Mouse (Mus musculus) cerebellum, postnatal 4 days (tissue): ENCODE results near the gene Tnrc6b.
A peak's percentile ranks its signal among the peaks of the same experiment; 100 is the strongest.
"Not testable (repeated sequence)": the region's sequence is repeated elsewhere in the genome, so short reads cannot be mapped to it uniquely, and the experiment has no call there.

ENCODE experiments used
- DNase-seq, 2 experiments: peaks; one replicate each; pipeline ENCODE4 v3.0.0; 2022; ENCODE audit warnings: low spot score in 2 of 2, mixed read lengths in 1 of 2

The Tnrc6b gene

DNA sequence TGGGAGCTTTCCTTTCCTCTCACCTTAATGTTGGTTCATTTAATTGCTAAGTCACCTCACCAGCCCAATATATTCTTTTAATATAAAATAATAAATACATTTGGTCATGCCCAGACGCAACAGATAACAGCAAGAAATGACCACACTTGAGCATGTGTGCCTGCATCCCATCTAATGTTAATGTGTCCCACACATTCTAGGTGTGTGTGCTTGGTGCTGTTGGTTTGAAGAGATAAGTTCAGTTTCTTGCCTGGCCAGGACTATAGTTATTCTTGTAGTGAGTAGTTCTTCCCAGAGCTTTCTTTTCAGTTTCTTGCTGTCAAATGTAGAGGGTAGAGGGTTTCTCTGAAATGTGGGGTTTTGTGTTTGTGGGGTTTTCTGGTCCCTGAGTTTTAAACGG is 133.8 kb downstream of the Tnrc6b start:
- DNase-seq, result no peak

DNA sequence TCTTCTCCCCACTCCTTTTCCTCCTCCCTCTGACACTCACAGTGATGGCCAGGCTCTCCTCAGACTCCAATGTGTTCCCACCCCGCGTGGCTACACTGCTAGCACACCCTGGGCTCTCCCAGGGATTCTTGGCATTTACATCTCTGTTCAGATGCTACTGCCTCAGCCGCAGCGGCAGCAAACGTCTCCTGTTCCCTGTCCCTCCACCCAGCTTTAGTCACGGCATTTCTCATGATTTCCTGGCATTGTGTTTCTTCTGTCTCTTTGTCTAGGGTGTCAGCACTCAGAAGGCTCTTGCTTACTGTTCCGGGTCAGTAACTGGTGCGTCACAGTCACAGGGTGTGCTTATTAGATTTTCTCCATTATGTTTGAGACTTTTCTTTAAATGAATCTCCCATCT is 138.9 kb downstream of the Tnrc6b start:
- no peak for DNase-seq

DNA sequence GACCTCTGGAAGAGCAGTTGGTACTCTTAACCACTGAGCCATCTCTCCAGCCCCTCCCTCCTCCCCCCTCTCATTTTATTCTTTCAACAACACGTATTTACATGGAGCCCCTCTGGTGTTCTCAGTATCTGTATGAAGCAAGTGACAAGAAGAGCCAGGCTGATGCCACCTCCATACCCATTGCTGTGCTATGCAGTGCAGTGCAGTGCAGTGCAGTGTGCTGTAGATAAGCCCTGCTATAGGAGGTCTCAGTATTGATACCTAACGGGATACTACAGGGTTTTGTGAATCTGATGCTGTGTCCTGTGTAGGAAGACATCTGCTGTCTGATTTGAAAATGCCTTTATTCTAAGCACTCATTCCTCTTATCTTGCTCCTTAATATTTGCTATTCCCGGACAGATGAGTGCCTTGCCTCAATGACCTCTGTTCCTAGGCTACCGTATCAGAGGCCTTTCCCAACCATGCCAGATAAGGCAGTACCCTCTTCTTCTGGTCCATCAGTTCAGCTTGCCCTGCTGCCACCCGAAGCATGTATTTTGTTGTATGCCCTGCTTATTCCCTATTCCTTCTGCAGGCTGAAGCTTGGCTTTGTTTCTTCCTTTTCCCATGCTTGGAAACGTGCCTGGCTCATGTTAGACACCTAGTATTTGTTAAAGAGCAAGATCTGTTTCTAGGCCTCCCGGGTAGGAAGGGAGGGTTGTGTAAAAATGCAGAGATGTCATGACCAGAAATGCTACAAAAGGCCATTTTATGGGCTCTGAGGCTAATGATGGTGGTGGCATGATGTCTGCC is 139.8 kb downstream of the Tnrc6b start:
- no peak for DNase-seq

DNA sequence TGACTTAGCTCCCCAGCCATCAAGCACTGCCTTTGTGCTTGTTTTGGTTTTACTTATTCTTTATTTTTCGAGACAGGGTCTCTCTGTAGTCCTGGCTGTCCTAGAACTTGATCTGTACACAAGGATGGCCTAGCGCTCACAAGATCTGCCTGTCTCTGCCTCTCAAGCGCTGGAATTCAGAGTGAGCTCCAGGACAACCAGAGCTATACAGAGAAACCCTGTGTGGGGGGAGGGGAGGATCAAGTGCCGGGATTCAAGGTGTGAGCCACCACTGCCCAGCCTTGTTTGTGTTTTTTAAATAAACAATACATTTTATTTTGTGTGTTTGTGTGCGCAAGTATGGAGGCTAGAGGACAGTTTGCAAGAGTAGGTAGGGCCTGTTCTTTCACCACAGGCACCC is 141.0 kb downstream of the Tnrc6b start:
- no peak for DNase-seq

DNA sequence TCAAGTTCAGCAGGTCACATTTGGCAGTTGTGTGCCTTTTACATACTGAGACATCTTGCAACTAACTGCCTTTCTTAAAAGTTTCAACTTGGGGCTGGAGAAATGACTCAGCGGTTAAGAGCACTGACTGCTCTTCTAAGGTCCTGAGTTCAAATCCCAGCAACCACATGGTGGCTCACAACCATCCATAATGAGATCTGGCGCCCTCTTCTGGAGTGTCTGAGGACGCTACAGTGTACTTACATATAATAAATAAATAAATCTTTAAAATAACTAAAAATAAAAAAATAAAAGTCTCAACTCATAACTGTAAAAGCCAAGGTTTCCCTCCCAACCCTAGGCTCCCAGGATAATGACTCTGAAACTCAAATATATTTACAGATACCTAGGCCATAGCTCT is 141.4 kb downstream of the Tnrc6b start:
- DNase-seq, result not testable (repeated sequence)

DNA sequence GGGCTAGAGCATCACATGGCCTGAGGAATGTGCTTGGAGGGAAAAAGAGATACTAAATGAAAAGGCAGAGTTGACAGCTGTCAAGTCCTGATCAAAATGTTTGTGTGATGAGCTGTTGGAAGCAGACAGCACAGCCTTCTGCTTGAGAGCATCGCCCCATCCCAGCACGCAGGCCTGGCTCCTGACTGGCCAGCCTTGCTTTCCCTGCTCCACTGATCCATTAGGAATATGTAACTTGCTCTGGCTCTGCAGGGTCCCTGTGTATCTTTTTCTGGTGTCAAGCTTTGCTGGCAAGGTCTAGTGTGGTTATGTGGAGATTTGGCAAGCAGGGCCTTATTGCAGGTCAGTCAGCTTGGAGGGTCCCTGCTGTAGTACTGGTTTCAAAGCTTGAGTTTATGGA is 148.3 kb downstream of the Tnrc6b start:
- DNase-seq, result peak in 1 of 2 experiments; percentile 10

DNA sequence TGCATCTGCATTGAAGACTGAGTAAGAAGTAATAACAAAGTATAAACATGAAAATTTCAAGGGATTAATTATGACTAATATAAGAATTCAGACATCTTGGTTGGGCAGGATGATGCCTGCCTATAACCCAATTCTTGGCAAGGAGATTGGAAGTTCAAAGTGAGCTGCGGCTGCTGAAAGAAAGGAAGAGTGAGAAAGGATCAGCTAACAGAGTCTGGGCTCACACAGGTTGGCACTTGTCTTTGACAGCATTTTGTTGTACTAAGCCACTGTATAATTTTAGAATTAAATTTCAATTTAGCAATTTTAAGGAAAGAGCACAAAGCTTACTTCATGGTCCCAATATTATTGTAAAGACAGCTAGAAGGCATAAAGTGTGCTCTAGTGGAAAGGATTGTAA is 150.2 kb downstream of the Tnrc6b start:
- no peak for DNase-seq

DNA sequence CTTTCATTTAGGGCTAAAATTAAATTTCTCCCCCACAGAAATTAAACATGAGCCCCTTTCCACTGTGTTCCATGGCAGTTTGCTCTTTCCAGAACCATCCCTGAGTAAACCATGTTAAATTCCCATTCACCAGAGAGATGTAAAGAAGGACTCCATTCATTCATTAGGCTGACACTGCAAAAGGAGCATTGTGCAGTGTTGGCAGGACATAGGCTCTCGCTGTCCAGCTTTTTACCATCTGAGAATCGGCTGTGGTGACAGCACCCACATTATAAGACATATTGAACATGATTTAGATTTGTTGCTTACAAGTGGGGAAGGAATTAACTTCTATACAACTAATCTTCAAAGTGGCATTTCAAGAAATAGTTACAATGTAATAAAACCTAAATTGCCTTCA is 150.9 kb downstream of the Tnrc6b start:
- DNase-seq, result no peak

DNA sequence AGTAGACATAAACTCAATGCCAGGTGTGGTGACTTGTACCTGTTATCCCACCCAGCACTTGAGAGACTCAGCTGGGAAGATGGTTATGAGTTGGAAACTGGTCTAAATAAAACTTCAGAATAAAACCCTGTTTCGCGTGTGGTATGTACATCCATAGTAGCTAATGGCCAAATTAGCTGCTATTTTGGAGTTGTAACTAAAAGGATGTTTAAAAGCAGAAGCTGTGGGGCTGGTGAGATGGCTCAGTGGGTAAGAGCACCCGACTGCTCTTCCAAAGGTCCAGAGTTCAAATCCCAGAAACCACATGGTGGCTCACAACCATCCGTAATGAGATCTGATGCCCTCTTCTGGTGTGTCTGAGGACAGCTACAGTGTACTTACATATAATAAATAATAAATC is 157.5 kb downstream of the Tnrc6b start:
- DNase-seq, result not testable (repeated sequence)

DNA sequence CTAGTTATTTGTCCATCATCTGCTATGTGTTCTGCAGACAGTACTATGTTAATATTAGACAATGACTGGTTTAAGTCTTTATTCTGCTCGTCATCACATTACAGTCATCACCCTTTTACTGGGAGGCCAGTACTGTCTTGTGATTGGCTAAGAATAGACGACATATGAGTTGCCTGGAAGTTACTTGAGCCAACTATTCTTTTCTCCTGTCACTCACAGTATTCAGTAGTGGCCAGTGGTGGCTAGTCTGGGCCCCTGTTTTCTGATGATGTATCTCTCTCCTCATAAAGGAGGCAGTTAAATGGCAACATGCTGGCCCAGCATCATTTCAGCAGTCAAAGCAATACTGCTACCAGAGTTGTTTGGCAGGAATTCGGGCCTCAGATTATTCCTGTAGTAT is 163.6 kb downstream of the Tnrc6b start:
- DNase-seq, result no peak

DNA sequence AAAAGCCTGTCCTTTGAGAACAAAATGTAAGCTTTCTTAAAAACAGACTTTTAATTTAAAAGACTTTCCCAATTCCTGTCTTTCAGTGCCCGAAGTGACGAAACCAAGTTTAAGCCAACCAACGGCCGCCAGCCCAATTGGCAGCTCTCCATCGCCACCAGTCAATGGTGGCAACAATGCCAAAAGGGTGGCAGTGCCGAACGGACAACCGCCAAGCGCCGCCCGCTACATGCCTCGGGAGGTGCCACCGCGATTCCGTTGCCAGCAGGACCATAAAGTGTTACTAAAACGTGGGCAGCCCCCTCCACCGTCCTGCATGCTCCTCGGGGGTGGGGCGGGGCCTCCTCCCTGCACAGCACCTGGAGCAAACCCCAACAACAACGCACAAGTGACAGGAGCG is 165.1 kb downstream of the Tnrc6b start:
- peak in 1 of 2 experiments; percentile 57 for DNase-seq

DNA sequence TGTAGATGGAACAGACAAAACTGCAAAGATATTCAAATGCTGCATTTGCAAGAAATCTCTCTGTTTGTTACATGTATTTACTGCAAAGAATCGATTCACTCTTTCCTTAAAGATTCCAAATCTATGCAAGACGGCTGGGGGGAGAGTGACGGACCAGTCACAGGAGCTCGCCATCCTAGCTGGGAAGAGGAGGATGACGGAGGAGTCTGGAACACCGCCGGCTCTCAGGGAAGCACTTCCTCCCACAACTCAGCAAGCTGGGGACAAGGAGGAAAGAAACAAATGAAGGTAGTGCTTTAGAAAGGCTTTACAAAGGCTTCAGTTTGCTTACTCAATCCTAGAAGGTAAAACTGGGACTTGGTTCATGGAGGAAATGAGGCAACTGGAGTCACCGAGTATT is 173.0 kb downstream of the Tnrc6b start:
- DNase-seq, result no peak

DNA sequence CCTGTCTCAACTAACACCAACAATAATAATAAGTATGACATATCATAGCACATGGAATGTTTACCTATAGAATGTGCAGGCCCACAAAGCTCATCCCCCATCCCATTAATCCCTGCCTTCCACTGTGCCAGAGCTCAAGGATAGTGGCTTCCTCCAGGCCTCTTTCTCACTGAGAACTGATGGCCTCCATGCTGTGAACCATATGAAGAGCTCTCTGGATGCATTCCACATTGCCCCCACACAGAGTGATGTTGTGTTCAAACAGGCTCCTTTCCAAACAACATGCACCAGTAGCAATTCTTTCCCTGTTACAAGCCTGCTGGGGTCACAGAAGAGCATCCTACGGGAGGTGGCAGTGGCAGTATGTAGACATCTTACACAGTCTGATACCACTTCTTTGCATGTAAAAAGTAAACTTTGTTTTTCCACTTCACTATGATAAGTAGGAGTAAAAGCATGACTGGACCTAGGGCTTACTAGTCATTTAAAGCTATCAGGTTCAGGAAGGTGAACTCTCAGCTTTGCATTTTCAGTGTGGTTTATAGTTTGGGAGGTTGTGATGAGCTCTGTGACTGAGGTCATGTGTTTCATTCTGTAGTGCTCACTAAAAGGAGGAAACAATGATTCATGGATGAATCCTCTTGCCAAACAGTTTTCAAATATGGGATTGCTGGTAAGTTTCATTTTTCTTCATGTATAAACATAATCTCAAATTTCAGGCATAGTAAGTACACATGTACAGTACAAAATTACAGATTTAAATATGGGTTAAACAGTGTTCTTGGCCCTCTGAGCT is 175.4 kb downstream of the Tnrc6b start:
- no peak for DNase-seq

DNA sequence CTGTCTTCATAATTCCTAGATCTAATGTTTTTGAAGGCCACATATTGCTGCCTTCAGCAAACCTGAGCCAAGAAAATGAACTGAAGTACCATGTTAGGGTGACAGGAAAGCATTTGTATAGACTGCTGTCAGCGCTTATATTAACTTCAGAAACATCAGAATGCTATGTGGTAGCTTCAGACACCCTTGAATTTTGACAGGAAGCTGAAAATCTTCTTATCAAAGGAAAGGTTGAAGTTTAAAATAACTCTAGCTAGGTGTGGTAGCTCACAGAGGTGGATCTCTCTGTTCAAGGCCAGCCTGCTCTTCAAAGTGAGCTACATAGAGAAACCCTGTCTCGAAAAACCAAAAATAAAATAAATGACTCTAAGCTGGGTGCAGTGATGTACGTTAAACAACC is 181.2 kb downstream of the Tnrc6b start:
- no peak for DNase-seq

DNA sequence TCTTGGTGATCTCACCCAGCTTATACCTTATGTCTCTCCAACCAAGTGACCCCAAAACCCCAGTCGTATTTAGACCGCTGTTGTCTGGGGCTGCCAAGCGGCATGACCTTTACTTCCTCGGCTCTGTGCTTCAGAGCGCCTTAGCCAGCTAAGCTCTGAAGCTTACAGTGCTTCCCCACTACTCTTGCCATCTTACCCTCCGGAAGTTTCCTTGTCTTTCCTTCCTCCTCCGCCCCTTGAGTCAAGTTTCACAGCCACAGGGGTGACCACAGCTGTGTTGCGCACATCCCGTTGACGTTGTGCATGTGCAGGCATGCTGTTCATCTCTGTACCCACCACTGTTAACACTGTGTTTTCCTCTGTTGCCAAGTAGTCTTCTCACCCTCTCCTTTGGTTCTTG is 185.6 kb downstream of the Tnrc6b start:
- DNase-seq, result no peak

DNA sequence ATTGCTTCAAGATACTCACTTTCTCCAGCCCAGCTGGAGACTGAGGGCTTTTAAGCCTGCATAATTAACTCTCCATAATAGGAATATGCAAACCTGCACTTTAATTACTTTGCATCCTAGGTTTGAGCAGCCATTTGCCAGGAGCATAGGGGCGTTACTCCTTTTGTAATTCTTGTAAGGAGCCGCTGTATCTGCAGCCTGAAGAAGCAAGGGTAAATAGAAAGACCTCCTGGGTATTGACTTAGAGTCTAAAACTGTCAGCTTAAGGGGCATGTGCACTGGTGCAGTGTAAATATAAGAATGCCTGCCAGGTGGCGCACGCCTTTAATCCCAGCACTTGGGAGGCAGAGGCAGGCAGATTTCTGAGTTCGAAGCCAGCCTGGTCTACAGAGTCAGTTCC is 186.8 kb downstream of the Tnrc6b start:
- no peak for DNase-seq

DNA sequence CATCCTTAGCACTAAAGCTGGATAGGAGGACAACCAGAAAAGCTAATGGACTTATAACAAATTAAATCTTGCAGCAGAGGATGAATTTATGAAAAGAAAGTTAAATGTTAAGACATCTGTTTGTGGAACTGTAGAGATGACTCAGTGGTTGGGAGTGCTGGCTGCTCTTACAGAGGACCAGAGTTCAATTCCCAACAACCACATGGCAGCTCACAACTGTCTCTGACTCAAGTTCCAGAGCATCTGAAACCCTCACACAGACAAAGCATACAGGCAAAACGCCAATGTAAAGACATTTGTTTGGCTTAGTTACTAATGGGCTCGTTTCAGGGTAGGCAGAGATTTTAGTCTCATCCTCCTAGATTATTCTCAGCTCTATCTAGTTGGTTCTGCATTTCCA is 188.7 kb downstream of the Tnrc6b start:
- DNase-seq, result no peak

DNA sequence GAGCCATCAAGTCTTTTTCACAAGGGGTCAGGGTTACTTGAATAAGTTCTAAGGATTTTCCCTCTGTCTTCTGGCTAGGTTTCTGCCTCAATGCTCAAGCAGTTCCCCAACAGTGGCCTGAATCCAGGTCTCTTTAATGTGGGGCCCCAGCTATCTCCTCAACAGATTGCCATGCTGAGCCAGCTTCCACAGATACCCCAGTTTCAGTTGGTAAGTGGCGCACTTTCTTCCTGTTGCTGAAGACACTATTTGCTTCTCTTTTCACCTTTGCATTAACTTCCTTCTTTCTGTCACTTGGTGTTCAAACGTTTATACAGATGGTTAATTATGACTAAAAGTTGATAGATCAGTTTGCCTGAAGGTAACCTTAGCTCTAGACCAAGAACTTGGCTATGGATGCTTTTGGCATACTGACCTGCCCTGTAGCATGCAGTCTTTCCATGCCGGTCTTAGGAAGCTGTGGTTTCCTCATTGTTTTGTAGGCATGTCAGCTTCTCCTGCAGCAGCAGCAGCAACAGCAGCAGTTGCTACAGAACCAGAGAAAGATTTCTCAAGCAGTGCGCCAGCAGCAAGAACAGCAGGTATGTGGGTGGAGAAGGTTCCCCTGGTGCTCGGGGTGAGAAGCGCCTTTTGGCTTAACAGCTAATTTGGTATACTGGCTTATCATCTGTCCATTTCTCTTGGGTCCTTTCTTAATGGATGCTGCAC is 190.8 kb downstream of the Tnrc6b start:
- no peak for DNase-seq

DNA sequence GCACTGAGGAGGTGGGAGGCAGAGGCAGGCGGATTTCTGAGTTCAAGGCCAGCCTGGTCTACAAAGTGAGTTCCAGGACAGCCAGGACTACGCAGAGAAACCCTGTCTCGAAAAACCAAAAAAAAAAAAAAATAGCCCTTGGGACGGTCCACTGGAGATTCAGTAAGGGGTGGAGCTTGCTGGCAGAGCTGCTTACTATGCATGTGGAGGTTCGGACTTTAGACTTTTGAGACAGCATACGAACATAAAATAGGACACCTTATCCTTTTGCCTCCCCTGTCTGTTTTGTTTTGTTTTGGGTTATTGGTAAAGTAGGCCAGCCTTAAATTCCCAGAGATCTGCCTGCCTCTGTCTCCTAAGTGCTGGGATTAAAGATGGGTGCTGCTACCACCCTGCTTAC is 193.7 kb downstream of the Tnrc6b start:
- not testable (repeated sequence) for DNase-seq

DNA sequence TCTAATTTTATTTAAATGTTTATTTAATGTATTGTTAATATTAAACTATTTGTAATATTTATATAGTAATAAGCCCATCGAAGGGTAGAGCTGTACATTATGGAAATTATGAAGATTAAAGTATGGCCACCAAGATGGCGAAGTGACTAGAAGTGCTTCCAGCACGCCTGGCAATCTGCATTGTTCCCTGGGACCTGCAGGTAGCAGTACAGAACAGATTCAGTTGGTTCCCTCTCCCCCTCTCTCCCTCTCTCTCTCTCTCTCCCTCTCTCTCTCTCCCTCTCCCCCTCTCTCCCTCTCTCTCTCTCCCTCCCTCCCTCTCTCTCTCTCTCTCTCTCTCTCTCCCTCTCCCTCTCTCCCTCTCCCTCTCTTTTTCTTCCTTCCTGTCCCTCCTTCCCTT is 199.1 kb downstream of the Tnrc6b start:
- no peak for DNase-seq

DNA sequence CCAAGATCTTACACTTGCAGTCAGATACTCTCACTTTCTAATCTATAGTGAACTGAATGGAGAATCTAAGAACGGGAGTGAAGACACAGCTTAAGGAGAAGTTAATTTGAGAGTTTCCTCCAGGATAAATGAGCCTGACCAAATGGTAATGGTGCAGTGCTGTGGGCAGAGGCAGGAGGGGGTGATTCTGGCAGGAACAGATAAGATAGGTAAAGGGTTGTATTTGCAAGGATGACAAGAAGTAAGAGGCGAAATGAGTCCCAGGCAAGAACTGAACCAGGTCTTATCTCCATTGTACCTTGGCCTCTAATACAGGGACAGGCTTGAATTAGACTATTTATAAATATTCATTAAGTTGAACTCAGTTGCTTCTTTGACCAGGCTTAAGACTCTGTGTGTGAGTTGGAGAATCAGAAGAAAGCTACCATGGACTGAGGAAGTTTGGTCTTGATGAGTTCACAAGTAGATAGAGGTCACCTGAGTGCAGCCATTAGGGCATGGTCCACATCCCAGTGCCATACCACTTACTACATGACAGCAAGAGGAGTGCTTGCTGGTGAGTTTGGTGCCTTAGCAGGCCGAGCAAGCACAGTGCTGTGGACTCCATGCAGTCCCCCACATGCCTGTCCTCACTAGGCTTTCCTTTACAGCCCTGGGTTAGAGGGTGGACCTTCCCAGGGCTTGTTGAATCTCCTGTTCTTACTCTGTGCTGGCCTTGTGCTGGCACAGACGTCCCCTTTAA is 199.8 kb downstream of the Tnrc6b start:
- DNase-seq, result no peak

DNA sequence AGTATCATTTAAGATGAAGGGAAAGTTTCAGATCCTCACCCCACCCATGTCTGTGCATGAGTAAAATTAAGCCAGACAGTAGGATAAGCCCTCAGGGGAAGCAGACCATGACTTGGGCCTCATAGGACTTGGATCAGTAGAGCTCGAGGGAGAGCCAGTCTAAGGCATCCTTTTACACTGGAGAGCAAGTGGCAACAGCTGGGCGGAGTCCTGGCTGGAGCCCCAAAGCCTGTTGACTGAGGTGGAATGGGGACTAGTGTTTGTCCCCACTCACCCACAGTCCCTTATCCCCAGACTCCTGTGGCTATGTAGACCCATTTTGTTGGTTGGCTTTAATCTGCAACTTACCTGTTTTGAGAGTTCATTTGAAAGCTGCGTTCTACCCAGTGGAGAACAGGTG is 201.1 kb downstream of the Tnrc6b start:
- DNase-seq, result no peak
